Mouse (Mus musculus) monocyte, adult 5-6 weeks (primary cell): ENCODE measurements around the gene Tcaf1. TPM values are rescaled to one million over a fixed set of nuclear protein-coding genes. Genes with fewer than 3 reads are reported as not detected.

Source experiments
- ATAC-seq: fragments of 153-309, 156-312 bp; replicated peaks from 2 replicates; pipeline ENCODE4 v1.8.0; 2017; ENCODE audit warnings: mild to moderate bottlenecking; ENCODE audit not compliant: low TSS enrichment, insufficient number of reproducible peaks, severe bottlenecking, poor library complexity, low FRiP score
- total RNA-seq: library from RNA; stranded (forward); fragments of 200-1000, 200-491, 200-594 nt; gene quantifications from 3 replicates; pipeline ENCODE4 v1.2.3, GENCODE M21; 2017

The Tcaf1 gene
- total RNA-seq: not detected in 3 replicates

DNA sequence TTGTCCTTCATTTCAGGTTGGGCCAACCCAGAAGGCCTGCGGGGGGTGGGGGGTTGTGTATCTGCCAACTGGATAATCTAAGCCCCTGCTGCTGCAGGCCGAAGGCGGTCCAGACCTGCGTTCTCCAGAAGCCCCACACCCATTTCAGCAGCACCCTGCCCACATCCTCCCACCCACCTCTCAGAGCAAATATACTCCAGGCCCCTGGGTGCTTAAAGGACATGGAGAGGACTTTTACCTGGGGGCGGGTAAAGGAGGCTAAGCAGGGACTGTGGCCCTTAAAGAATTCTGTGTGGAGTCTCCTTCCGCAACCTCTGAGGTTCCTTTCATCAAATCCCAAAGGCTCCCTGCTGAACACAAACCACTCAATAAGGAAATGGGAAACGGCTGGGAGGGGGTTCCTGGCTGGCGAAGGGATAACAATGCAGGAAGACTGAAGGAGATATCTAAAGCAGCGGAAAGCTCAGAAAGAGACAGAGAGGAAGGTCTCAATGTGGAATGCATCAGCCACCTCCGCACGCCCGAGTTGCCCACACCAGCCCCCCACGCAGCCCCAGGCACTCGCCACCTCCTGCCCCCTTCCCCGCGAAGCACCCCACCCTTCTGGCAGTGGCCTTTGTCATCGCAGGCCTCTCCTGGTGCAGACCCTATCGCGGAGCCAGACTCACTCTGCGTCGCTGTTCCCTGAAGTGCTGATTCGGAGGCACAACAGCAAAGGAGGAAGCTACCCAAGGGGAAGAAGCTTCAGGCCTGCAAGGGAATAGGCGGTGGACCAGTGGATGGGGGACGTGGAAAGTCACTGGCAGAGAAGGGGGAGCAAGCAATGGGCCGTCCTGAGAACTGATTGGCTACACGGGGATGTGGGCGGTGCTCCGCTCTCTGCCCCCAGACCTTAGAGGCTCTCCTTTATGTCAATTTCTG, at the start of gene Tcaf1:
Gene Tcaf1, minus strand, starts transcription at position 798 of the 921 bp plus-strand sequence.
- ATAC-seq: no peak

DNA sequence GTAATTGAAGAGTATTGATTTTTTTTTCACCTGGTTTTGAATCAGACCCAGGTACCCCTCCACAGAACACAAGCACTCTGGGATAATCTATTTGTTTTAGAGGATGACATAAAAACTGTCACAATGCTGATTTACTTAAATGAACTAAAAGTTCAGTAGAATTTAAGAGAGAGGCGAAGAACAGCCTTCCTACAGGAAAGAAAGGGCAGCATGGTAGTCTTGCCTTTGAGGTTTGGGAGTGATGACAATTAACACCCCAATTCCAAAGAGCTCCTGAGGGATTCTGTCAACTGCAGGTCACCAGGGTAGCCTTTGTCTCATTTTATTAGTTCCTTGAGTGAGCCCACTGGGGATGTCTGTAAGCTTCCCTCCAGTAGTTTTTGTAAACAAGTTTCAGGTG, 46.2 kb upstream of the Tcaf1 start, which contains the start of gene Olfr38:
Gene Olfr38, plus strand, starts transcription at position 301 of the 400 bp plus-strand sequence.
- no peak for ATAC-seq

DNA sequence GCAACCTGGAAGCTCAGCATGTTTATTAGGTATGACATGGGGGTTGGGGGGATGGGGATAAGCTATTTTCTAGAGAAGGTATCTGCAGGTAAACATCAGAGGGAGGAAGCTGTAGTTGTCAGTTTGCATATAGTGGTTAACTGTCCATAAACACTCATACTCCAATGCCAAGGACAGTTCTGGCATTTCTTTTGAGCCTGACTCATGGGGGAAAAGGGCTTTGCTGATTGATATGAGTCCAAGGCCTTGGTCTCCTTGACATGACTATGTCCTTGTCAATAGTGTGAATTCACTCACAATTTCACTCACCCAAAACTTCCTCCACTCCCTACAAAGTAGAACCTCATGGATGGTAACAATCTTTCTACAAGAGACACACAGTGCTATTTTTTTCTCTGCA, 38.0 kb upstream of the Tcaf1 start:
- ATAC-seq: no peak

DNA sequence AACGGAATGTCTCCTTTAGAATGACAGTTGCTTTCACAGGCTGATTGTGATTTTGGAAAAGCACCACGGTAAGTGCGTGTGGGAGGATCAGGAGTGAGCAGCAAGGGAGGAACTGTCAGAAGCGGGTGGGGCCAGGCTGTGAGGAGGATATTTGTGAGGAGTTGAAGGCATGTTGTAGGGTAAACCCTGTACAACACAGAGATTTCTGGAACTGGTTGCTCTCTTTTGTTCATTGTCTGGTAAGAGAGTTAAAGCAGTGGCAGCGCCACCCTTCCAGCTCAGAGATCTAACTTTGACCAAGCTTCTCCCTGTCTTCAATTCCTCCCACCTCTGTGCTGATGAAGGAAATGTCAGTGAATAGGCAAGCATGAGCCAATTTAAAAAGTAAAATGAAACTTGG, 32.4 kb upstream of the Tcaf1 start:
- ATAC-seq: no peak

DNA sequence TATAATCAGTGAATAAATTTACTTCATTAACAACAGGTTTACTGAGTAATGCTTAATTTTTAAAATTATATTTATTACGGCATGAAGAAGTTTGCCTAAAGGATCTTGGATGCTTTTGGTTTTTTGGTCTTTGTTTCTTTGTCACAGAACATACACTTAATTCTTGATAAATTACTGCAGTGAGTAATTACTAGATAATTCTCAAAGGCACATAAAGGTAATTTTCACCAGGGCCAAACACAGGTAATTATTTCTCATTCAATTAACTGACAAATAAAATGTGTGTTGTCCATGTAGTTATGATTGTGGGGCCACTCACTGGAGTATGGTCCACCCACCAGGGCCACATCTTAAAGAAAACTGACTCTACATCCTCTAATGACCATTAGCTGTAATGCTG, 29.2 kb upstream of the Tcaf1 start, which contains the start of gene Olfr453:
Gene Olfr453, plus strand, starts transcription at position 301 of the 400 bp plus-strand sequence.
- no peak for ATAC-seq

DNA sequence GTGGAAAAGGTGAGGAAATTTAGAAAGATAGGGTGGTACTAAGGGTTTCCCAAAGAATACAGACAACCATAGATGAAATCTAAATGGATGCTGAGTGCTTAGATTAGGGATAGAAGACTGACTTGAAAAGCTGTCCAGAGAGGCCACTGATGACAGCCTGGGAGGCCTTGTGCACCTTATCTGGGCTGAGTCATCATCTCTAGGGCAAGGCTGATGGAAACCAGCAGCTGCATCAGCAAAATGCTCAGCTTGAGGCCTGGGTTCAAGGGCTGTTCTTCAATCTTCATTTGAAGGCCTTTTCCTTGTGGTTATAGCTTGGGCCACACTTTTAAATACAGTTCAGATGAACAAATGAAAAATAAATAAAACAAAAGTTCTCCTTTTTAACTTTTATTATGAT, 8.1 kb upstream of the Tcaf1 start:
- no peak for ATAC-seq

DNA sequence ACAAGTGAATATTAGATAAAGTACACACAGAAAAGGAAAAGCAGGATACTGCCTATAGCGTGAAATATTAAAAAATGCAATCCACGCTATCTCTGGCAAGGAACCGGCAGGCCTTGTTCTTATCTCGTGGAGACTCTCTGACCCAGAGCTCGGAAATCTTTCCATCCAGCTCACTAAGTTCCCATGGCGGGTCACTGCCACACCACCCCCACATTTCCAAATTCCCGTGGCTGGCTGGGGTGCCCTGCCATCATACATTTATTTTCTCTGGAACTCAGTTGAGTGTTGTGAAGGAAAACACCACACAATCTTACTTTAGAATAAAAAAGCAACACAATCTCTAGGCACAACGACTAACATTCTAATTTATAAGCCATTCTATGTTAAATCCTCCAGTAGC, 4.8 kb upstream of the Tcaf1 start:
- ATAC-seq: no peak

DNA sequence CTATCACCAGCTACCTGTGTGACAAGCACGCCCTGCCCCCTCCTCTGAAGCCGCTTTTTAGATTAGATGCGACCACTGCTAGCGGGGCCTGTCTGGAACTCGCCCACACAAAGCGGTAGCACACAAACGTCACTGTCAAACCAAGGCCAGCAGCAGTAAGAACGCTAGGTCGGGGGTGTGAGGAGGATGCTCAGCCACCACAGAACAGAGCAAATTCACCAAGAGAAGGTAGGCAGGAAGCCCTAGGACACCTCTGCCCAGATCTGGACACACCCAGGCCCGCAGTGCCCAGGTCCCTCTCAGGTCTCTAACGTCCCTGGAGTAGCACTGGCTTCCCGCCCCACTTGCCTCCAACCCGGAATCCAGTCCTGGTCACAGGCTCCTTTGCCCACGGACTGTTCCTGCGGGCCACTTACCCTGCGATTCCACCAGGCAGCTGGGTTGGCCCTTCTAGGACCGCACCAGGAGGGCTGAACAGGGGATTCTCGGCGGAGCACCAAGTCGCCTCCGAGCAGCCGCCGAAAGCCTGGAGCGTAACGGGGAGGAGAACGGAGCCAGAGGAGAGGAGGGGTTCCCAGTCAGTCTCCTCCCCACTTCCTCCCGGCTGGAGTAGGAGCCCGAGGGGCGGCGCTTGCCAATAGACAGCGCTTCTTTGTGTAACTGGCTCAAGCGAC, 17.2 kb downstream of the Tcaf1 start:
- ATAC-seq: no peak

DNA sequence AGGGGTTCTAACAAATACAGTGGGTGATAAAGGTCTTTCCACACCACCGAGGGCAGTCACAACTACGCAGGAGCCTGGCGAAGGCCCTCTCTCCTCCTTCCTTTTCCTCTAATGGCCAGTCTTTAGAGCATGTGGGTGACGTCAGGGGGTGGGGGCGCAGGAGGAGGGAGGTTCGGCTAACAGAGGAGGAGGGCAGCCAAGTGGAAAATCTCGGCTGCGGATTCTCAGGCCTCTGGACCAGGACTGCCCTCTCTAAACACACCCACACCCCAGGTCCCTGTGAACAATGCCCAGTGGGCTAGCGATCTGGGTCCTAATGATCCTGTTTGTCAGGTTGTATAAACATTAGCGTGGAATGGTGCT, 17.8 kb downstream of the Tcaf1 start:
- no peak for ATAC-seq

DNA sequence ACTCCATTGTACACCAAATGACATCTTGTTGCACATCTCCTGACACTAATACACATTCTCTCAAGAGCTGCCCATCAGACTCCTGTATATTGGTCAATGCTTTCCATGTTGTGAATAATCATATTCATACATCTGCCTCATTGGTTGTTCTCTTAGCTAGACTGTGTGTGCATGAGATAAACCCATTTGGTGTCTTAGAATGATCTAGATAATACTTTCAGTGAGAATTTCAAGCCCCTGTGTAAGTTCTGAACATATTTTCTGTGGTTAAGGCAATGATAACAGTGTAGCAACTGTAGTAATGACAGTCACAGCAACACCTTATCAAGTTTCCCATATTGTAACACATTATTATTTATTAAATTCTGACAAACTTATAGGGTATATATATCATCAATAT, 20.1 kb downstream of the Tcaf1 start:
- ATAC-seq: no peak

DNA sequence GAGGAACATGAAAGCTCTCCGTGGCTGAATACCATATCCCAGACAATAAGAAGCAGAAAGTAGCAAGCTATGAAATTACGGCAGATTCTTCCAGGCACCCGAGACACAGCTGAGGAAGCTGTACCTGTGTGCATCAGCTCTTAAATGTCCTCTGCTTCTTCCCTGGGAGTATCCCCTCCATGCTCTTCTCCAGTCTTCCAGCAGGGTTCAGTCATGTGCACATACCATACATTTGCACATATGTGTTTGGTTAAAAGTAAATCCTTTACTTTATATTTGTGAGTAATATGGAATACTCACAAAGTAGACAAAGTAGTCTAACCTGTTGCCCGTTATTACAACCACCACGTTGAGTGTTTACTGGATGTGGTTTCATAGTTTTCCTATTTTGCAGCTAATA, 22.0 kb downstream of the Tcaf1 start:
- no peak for ATAC-seq

DNA sequence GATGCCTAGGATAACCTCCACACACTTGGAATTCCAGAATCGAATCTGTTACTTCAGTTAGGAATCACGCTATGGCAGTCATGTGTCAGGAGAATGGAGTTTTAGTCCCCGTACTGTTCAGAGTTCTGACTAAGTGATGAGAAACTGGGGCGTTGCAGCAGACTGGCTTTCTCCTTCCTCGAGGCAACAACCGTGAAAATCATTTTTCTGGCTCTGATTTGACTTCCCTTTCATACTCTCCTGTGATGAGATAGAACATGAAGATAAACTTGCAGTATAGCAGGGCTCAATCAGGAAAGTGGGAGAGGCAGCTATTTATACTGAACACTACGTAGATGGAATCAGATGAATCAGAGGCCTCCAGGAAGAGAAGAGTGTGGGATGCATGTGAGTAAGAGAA, 29.8 kb downstream of the Tcaf1 start:
- ATAC-seq: no peak

DNA sequence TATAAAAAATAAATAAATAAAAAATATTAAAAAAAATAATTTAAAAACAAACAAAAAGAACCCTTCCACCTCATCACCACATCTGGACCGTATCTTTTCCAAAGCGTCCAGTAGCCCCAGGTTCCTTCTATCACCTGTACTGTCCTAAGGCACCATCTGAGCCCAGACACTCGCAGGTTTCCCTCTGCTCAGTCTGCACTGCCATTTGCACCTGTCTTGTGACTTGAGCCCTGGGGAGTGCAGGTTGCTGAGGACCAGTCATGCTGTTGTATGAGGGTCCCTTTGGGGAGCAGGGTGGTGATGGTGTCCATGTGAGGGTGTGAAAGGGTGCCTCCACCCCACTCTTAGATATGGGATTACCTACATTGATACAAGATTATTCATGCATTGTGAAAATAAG, 33.9 kb downstream of the Tcaf1 start:
- ATAC-seq: no peak

DNA sequence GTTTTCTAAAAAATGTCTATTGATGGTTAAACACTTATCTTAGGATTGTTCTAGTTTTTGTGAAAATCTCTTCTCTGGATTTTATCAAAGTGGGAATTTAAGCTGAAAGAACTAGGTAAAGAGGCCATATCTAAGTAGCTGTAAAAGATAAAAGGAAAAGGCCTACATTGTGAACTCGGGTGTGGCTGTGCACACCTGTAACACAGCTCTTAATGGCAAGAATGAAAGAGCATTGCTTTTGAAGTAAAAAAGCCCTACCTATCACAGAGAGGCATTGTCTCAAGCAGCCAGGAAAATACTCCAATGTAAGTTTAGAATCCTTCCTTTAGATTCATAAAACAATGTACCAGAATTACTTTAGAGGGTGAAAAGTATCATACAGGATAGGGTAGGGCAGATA, 38.1 kb downstream of the Tcaf1 start:
- ATAC-seq: no peak

DNA sequence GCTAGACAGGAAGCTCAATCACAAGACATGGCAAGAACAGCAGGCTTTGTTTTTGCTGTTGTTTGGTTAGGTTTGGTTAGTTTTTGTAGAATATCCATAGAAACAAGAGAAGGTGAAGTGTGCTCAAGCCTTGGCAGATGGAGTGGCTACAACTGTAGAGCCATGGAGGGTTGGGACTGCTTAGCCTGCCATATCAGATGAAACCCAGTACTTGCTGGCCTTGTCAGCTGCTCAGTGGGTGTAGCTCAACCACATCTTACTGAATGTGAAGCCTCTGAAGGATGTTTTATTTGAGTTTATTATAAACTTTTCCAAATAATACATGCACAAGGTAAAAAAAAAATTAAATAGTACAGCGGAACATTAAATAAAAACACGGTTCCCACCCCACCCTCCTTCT, 42.2 kb downstream of the Tcaf1 start:
- no peak for ATAC-seq

DNA sequence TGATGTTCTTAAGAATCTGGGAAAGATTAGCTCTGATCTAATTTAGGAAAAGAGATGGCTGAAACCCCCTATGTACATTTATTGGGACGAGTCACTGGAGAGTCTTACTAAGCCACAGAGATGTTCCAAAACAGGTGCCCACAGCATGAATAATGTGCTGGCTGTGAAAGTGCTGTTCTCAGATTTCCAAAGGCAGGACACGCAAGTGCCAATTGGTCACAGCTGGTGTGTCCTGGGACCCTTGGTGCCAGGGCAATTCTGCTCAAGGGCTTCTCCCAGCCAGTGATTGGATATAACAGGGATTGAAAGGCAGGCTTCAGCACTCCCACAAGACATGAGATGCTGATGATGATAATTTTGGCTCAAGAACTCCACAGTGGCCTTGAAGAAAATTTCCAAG, 48.1 kb downstream of the Tcaf1 start:
- no peak for ATAC-seq

DNA sequence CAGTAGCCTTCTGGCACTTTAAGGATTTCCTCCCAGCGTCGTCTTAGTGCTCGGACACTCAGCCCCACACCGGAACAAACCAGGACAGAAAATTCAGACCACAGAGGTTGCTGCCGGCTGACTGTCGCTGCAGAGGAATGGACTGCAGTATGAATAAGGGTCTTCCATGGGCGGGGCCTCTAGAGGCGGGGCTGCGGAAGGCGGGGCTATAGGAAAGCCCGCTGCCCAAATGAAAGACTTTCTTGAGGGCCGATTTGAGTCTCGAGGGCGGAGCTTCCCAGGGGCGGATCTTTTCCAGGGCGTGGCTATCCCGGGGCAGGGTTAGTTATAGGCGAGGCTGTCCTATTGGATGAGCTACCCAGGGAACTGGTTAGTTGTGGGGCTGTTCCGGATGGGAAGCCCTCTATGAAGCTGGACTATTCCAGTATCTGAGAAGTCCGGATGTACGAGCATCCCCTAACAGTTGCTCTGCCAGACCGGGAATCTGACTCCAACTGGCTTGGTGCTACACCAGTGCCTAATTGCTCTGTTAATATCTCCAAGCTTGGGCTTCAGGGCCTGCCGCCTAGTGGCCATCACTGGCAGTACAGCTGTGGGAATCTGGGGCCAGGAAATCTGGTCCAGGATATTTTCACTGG, 64.9 kb downstream of the Tcaf1 start, which contains the start of gene Tcaf2:
Gene Tcaf2, minus strand, starts transcription at position 343 of the 638 bp plus-strand sequence.
- no peak for ATAC-seq

DNA sequence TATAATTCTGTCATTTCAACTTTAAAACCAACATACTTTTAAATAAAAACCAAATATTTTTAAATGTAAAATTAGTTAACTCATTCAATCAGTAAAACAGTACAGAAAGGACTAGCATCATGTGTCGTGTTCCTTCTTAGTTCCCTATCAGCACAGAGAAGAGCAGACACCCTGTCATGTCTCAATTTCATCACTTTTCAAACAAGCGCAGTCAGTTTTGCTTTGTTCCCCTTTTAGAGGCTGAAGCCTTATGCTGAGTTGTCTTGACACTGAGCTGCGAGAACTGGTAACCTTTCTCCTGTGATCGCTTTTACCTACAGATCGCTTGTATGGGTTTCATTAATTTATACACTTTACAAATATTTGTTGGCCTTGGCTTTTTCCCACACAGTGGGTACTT, 75.5 kb downstream of the Tcaf1 start:
- no peak for ATAC-seq

DNA sequence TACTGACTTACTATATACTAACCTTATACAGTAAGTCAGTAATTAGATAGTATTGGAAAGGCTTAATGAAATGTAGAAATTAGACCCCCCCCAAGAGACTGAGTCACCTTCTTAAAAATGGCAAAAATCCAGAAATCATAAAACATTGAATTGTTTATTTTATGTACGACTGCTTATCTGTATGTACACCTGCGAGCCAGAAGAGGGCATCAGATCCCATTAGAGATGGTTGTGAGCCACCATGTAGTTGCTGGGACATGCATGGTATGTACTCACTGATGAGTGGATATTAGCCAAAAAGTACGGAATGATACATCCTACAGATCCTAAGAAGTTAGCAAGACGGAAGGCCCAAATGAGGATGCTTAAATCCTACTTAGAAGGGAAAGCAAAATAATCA, 78.5 kb downstream of the Tcaf1 start:
- no peak for ATAC-seq
